Mouse (Mus musculus): ENCODE data around the gene 3110070M22Rik.
"Not testable (repeated sequence)": the region's sequence is repeated elsewhere in the genome, so short reads cannot be mapped to it uniquely, and the experiment has no call there.

The 3110070M22Rik gene

DNA sequence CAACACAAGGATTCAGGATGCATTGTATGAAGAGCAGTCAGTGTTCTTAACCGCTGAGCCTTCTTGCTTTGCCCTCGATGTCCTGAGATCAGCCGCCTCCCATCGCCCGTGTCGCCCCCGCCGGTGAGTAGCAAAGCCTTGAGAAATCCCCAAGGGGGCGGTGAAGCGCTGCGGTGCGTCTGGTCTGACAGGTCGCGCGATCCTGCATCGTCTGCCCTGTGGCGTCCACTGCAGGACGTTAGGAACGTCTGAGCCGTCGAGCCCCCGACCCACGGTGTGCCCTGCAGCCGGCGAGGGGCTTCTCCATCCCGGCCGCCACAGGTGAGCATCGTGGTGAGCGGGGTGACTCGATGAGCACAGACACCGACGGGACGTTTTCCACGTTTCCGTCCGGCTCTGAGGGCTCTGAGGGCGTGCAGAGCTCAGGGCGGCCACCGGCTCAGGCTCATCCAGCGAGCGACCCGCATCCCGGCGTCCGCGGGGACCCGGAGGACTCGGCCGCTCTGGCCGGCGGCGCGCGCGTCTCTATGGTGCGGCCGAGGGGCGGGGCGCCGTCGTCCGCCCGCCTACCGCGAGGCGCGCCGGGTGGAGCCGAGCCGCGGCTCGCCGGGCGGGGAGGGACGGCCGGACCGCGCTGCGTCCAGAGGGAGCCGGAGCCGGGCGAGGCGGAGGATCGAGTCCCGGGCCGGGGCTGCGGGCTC, at the start of gene 3110070M22Rik, which contains the start of gene Tmem267:
TSS of gene 3110070M22Rik (minus strand) at position 504 of the 701 bp plus-strand sequence.
TSS of gene Tmem267 (plus strand) at position 160 of the 701 bp plus-strand sequence.
- peak; percentile 50 to 67 for DNase-seq (ENCODE audit: low spot score in 2 of 2)

DNA sequence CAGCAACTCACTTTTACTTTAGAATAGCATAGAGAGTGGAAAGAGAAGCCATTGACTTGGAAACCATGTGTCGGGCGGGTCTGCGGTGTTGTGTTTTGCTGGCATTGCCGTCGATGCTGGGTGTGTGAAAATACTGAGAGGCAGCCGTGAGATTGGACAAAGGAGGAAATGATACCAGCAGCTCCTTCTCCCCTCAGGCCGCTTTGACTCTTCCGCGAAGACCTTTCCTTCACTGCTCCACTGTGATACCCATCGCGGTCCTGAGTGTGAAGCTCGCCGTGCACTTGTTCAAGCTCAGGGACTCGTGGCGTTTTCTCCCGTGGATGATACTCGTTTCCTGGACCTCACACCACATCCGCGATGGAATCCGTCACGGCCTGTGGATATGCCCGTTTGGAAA, 6.8 kb upstream of the 3110070M22Rik start:
- DNase-seq (ENCODE audit: low spot score in 2 of 2) = not testable (repeated sequence)

DNA sequence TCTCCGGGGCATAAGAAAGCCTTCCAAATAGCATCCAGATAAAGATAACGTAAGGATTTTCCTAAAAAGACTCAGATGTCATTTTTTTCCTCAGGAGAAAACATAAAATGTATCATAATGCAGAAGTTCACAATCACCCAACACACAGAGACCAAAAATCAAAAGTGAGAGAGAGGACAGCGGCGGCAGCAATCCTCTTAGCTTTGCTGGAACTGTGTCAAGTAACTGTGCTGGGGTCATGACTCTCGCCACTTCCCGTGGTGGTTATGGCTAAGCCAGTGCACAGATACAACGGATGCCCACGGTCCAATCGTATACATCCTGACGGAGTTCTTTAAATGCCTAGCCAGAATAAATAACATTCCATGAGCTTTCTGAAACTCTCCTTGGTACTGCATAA, 3.9 kb upstream of the 3110070M22Rik start:
- DNase-seq (ENCODE audit: low spot score in 2 of 2) = not testable (repeated sequence)

DNA sequence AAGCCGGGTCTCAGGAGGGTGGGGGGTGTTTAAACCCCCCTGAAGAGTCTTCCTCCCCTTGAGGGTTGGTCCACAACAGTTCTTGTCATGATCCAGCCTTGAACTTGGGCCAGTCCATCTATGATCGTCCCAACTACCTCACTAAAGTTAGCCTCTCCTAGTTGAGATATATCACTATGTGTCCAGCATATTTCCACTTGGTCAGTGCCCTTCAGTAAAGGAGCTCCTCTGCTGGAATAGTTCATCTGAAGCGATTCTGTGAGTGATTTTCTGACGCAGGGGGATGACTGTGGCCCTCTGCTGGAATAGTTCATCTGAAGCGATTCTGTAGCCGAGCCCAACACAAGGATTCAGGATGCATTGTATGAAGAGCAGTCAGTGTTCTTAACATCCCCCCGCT, 829 bp downstream of the 3110070M22Rik start:
- no peak for DNase-seq (ENCODE audit: low spot score in 2 of 2)

DNA sequence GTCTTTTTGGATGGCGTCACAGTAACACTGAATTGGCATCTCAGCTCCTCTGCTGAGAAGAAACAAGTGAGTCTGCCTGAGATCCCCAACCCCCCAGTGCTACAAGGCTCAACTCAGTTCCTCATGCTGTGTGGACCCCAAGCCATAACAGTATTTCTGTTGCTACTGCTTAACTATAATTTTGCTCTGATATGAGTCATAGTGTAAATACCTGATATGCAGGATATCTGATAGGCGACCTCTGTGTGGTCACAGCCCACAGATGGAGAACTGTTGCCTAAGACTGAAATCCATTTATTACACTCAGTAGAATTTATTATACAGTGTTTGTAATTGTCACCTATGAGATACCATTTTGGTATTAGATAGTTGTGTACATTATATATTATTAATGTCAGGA, 10.4 kb downstream of the 3110070M22Rik start:
- no peak for DNase-seq (ENCODE audit: low spot score in 2 of 2)

DNA sequence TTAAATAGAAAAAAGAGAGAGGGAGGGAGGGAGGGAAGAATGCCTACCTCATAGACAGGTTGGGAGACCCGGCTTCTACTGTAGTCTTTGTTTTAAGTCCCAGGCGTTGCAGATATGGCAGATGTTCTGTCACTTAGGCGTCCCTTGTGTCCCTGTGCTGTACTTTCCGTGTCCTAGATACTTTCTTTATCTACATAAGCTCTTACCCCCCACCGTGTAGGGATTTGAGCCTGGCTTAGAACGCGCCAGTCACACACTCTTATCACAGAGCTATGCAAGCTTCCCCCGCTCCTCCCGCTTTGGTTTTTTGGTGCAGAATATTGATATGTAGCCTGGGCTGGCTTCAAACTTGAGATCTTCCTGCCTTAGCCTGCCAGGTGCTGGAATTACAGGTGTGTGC, 11.6 kb downstream of the 3110070M22Rik start:
- no peak for DNase-seq (ENCODE audit: low spot score in 2 of 2)

DNA sequence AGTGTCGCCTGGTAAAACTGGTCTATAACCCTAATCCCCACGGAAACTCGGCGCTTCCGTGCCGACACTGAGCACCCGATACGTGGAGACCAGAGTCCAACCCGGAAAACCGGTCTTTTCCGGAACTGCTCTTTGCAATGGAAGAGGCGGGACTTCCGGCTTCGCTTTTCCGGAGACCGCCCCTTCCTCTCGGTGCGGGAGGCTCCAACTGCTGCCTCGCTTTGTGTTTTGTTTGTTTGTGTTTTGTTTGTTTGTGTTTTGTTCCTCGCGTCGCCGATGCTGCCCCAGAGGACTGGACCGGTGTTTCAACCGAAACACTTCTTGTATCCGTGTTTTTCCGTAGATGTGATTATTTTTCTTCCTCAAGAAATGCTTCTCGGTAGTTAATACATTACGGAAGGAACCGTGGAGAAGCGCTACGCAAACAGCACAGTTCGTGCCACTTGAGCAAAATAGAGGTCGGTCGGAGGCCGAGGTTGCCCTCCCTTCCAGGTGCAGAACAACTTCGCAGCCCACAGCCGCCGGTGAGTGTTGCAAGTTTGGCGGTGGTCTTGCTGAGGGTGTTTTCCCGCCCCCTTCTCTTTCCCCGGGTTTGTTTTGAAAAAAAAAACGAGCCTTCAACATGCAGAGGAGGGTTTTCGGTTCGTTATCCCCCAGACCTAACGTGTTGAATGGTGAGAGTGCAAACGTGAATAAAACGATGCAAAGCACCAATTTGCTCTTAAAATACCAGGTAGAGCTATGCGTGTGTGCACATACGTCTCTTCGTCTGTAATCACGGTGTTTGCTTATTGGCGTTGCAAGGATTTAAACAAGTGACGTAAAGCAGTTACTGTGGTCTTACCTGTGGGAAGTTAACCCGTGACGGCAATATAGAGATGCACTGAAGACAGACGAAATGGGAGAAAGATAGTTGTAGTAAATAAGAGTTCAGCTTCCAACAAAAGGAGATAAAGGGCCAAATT, 25.3 kb downstream of the 3110070M22Rik start, which contains the start of gene 4833420G17Rik:
TSS of gene 4833420G17Rik (plus strand) at position 173 of the 965 bp plus-strand sequence.
- peak; percentile 58 to 87 for DNase-seq (ENCODE audit: low spot score in 2 of 2)

DNA sequence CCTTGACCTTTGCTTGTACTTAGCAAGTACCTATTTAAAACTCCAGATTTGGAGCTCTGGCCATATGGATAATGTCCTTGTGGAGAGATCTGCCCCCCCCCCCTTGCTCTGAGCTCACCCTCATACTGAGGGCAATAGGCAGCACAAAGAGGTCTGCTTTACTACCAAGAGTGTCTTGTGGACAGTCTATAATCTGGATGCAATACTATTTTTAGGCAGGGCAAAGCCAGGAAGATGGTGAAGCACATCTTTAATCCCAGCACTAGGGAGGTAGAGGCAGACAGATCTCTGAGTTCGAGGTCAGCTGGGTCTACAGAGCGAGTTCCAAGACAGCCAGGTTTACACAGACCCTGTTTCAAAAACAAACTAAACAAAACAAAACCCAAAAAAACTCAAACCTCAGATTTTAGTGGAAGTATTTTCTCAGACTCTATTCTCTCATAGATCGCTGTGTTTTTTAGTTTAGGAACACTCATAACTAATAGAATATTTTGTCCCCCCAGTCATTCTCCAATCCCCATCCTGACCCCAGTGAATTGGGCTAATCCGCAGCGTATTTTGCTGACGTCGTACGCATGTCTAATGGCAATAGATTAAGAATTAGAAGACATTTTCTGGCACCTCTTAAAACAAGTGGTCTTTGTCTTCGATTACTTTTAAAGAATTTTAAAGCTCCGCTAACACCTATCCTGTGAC, 26.1 kb downstream of the 3110070M22Rik start:
- DNase-seq (ENCODE audit: low spot score in 2 of 2) = no peak

DNA sequence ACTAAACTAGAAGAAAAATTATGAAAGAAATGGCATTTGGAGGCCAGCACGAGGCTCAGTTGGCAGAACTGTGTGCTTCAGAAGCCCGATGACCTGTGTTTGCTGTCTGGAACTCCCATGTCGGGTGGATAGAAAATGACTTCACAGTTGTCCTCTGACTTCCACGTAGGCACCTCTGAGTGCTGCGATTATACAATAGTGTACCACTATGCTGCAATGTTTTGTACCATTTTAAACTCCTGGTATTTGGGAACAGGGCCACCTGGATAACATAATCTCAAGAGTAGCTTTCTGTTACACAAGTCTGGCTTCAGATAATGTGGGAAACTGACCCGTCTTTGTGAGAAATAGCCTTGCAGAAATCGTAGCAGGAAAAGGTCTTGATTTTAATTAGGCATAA, 31.8 kb downstream of the 3110070M22Rik start:
- no peak for DNase-seq (ENCODE audit: low spot score in 2 of 2)

DNA sequence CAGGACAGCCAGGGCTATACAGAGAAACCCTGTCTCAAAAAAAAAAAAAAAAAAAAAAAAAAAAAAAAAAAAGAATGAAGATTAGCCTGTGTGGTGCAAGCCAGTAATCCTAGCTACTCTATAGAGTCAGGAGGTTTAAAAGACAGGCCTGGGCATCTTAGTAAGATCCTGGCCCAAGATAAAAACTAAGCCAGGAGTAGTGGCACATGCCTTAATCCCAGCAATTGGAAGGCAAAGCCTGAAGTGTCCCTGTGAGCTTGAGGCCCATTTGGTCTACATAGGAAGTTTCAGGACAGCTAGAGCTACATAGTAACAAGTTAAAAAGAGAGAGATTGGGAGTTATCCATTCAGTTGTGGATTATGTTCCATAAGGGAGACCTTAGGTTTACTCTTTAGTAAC, 33.1 kb downstream of the 3110070M22Rik start:
- DNase-seq (ENCODE audit: low spot score in 2 of 2) = no peak

DNA sequence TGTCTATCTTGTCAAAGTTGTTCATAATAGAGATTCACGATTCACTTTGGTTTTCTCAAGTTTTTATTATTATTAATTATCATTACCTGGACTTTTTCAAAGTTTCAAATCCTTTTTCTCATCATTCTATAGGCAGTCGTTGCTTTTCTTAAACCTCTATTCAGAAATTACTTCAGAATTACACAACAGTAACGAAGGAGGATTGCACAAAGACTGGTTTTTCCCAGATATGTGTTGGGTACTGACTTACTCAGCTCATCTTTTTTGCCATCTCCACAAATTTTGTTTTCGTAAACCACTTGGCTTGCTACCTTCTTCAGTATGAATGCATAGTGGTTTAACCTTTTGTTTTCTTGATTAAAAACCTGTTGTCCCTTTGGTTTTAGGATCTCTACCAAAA, 34.6 kb downstream of the 3110070M22Rik start:
- no peak for DNase-seq (ENCODE audit: low spot score in 2 of 2)

DNA sequence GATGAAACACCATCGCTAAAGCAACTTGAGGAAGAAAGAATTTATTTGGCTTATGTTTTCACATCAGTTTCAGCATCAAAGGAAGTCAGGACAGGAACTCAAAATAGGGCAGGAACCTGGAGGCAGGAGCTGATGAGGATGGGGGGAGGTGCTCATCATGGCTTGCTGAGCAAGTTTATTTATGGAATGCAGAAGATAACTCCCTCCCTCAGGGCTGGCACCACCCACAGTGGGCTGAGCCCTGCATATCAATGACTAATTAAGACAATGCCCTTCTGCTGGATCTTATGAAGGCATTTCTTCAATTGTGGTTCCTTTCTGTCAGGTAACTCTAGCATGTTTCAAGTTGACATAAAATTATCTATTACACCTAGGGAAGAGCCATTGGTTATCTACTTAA, 45.9 kb downstream of the 3110070M22Rik start:
- DNase-seq (ENCODE audit: low spot score in 2 of 2) = no peak
